Mouse (Mus musculus) bone marrow macrophage, adult 2 months (primary cell): Measurements from ENCODE around the gene Luc7l.

Source experiments
- CTCF ChIP-seq: IDR thresholded peaks from 2 replicates; pipeline ENCODE4 v1.5.1; 2012; ENCODE audit warnings: low read depth, mild to moderate bottlenecking, low read length, moderate library complexity
- POLR2A ChIP-seq: IDR thresholded peaks from 2 replicates; pipeline ENCODE4 v1.6.1; 2012; ENCODE audit warnings: mild to moderate bottlenecking, low read depth, low read length, borderline replicate concordance

DNA sequence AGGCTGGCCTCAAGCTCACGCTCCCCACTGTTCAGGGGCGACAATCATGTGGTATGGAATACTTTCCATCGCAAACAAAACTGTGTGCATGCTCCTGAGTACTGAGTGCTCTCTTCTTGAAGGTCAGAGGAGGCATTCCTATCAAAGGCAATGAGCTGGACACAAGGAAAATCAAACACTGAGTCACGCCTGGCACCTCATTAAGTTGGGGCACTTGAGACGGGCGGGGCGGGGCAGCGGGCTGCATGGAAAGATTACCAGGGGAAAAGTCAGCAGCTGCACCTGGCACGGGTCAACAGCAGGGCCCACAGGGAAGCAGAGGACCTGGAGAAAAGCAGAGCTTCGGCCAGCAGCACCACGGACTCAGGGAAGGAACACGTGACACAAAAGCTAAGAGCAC is 27.5 kb upstream of the Luc7l start:
- no peak for TF ChIP-seq CTCF
- no peak for TF ChIP-seq POLR2A
